Mouse (Mus musculus) heart, postnatal 0 days (tissue): ENCODE results near the gene Cuta.

Experiments used
- CTCF ChIP-seq: IDR thresholded peaks from 2 replicates; pipeline ENCODE4 v1.5.1; 2016; ENCODE audit warnings: antibody characterized with exemption, control low read depth, low read depth
- EP300 ChIP-seq: IDR thresholded peaks from 2 replicates; pipeline ENCODE4 v1.6.1; 2016; ENCODE audit warnings: antibody characterized with exemption, low read depth

DNA sequence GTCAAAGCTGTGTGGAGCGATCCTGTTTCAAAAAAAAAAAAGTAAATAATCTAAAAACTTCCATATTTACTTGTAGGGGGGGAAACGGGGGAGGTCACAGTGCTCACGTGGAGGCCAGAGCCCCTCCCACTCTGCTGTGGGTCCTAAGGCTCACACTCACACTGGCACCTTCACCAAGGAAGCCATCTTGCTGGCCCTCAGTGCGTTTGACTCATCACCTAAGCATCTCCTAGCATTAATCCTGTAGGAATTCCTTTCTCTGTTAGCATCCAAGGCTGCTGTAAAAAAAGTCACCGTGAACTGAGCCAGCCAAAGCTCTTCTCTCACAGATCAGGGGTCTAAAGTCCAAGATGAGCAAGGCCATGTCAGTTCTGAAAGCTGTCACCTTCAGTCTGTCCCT is 16.9 kb upstream of the Cuta start:
- no peak for TF ChIP-seq CTCF
- TF ChIP-seq EP300: no peak
